Mouse (Mus musculus): ENCODE data around the gene Usp50.

Gene Usp50

GRCm38 (mm10) chr2:126783370-126783769 lies at the start of gene Usp50:
Gene Usp50, minus strand, starts transcription at chr2:126783470.
- DNase-seq = no peak

DNA sequence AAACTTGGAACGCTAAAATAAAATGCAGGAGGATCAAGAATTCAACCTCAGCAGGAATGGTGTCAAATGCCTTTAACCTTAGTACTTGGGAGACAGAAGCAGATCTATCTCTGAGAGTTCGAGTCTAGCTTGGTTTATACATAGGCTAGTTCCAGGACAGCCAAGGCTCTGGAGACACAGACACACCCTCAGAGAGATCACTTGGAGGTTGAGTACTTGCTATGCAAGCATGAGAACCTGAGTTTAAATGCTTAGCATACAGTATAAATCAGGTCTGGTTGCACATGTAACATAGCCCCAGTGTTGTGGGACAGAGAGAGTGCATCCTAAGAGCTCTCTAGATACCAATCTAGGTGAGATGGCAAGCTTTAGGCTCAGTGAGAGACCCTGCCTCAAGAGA lies 34.1 kb upstream of the Usp50 start:
- DNase-seq = peak; percentile 19

- DNase-seq = peak; percentile 30
These were observed 33.5 kb upstream of the Usp50 start for GRCm38 (mm10) chr2:126816644-126817347.

DNA sequence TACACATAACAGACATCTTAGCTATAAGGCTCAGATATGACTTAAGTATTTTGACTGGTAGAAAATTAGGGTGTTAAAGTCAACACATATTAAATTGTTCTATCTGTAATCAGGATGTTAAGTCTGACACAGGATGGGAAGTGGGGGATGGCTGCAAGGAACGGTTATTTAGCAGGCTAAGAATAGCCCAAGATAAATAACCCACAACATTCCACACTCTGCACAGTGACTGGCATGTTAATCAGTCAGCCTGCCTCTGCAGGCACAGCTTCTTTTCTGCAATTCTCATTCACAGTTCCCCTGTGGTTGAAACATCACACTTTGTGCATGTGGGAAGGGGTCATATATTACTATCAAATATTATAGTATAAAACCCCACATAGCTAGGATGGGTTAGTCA lies 32.6 kb upstream of the Usp50 start:
- peak; percentile 80 for DNase-seq

DNA sequence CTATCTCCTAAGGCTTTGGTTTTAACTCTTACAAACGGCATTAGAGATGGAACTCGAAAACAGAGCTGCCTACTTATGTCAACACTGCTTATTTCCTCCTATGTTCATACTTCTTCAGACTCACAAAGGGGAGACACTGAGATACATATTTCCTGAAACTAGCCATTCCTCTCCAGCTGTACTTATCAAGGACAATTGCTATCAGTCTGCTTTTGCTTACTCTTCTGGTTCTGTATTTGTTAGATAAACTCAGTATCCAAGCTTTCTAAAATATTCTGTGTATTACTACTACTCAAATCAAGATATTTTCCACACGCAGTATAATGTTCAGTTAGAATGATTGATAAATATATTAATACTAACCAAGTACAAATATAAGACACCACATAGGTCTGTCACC lies 18.7 kb upstream of the Usp50 start:
- no peak for DNase-seq

- DNase-seq = peak; percentile 56
These were observed 15.2 kb upstream of the Usp50 start for GRCm38 (mm10) chr2:126798455-126798854.

DNA sequence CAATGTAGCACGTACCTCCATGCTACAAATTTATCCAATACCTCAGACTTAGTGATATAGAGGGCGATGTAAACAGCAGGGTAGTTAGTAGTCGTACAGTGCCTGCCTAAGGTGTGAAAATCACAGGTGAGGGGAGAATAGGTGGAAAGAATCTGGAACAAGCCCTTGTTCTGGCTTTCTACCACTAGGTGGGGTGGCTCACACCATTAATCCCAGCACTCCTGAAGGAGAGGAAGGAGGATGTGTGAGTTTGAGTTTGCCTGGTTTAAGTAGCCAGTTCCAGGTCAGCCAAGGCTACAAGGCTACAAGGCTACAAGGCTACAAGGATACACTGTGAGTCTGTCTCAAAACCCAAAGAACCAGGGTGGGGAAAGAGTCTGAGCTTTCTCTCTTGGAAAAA lies 12.4 kb upstream of the Usp50 start:
- peak; percentile 78 for DNase-seq

DNA sequence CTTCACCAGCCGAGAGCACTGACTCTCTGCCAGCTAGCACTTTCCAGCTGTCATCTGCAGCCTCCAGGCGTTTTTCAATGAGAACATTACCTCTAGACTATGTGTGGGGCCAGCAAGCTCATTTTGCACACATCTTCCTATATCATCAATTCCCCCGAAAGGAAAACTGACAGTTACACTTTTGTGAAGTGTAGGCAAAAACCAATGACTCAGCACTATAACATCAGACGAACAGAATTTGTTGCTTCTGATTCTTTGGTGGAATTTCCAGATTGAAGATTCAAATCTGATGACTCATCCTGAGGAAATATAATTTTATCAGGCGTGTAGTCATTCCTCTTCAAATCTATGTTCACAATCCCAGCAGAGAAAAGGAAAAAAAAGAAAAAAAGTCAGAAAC lies 9.3 kb upstream of the Usp50 start:
- peak; percentile 54 for DNase-seq

DNA sequence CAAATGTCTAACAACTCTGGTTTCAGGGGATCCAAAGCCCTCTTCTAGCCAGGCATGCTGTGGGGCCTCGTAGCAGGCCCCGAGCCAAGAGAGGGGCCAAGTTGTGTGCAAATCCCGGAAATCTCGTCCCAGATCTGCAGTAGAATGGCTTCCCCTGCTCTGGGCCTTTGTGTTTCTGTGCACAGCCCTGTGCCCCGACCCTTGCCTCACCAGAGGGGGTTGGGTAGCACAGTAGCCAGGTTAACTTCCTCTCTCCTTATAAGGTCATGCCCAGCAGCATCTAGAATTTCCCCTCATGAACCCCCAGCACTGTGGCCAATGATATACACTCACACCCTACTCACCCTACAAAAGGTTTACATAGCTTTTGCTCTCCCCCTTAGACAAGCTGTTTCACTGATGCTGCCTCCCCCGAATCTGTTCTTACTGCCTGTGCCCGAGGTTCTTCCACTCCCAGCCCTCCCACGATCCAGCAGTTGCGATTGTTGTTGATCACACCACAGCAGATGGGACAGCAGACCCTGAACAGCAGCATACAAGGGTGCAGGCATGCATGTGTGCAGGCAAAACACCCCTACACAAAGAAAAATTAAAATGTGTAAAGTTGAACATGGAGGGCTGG lies 4.6 kb upstream of the Usp50 start:
- peak; percentile 66 for DNase-seq

GRCm38 (mm10) chr2:126782433-126782832 lies 837 bp downstream of the Usp50 start:
- DNase-seq = peak; percentile 92

DNA sequence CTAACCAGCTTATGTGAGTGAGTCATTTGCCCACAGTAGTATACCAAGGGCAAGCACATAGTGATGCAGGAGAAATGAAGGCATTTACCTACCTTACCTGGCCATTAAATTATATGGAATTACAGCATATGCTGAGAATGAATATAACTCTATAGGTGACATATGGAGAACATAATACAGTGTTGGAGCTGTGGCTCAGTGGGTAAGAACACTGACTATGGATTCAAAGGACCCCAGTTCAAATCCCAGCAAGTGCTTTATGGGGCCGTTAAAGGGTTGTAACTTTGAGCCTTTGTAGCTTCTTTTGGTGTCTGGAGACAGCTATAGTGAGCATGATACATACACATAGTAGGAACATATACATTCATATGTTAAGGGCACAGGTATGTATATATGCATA lies 1.8 kb downstream of the Usp50 start:
- DNase-seq = peak; percentile 14

DNA sequence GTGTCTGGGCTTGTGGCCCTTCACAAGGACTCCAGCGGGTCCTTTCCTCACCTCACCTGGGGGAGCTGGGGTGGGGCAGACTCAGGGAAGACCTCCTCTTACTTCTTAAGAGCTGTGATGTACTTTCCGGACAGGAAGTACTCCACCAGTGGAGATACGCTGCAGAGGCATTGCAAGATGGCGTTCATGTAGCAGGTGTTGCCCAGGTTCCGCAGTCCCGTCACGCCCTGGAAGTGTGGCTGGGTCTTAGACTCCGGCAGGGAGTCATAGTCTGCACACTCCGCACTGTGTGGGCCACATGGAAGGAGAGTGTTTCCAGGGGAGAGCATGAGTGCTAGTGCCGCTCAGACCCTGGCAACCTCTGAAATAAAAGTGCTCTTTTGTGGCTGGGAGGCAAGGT lies 3.0 kb downstream of the Usp50 start:
- DNase-seq = no peak

GRCm38 (mm10) chr2:126778806-126779205 lies 4.5 kb downstream of the Usp50 start:
- DNase-seq = no peak

DNA sequence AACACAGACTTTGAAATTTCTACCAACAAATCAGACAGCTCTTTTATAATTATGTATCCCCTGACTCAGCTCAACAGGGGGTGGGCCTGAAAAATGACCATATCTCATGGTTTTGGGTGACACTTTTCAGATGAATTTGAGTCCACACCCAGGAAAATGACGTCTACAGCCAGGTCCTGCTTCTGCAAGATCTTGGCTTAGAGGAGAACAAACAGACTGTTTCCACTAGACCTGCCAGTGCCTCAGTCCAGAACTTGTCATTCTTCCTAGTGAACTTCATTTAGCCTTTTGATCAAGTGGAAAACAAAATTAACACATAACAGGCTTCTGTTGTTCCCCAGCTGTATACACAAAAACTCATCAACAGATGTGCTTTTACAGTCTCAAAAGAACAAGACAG lies 6.9 kb downstream of the Usp50 start:
- DNase-seq = peak; percentile 86

- DNase-seq = no peak
These were observed 7.3 kb downstream of the Usp50 start for GRCm38 (mm10) chr2:126775951-126776350.

DNA sequence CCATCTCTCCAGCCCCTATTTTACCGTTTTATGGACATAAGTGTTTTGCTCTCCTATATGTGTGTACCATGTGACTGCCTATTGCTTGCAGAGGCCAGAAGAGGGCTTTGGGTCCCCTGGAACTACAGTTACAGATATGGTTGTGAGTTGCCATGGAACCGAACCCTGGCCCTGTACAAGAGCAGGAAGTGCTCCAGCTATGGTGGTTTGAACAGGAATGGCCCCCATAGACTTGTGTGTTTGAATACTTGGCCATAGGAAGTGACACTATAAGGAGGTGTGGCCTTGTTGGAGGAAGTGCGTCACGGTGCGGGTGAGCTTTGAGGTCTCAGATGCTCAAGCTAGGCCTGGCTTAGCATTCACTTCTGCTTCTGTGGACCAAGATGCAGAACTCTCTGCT lies 11.1 kb downstream of the Usp50 start:
- peak; percentile 68 for DNase-seq

GRCm38 (mm10) chr2:126769431-126770181 lies 13.7 kb downstream of the Usp50 start:
- peak; percentile 92 for DNase-seq

DNA sequence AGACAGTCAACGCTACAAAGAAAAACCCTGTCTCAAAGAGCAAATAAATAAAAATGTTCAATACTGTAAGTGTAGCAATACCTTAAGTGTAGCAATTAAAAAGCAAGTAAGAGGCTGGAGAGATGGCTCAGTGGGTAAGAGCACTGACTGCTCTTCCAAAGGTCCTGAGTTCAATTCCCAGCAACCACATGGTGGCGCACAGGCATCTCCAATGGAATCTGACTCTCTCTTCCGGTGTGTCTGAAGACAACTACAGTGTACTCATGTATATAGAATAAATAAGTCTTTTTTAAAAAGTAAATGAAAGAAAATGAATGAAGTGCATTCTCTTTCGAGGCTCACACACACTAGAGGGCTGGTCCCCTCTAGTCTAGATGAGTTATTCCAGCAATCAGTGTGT lies 15.1 kb downstream of the Usp50 start:
- DNase-seq = no peak

DNA sequence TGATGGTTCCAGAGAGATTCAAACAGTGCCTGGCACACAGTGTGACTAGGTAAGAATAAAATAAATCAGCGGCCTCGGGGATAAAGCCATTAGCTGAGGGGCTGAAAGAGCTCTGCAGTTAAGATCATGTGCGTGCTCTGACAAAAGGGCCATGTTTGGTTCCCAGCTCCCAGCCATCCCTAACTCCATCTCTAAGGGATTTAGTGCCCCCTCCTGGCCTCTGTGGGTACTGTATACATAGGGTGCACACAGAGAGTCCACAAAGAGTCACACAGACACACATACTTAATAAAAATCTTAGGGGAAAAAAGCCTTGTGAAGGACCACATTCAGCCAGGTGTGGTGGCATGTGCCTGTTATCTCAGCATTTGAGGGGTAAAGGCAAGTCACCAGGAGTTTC lies 15.7 kb downstream of the Usp50 start:
- DNase-seq = no peak

GRCm38 (mm10) chr2:126765867-126766582 lies 17.2 kb downstream of the Usp50 start:
- DNase-seq = no peak

DNA sequence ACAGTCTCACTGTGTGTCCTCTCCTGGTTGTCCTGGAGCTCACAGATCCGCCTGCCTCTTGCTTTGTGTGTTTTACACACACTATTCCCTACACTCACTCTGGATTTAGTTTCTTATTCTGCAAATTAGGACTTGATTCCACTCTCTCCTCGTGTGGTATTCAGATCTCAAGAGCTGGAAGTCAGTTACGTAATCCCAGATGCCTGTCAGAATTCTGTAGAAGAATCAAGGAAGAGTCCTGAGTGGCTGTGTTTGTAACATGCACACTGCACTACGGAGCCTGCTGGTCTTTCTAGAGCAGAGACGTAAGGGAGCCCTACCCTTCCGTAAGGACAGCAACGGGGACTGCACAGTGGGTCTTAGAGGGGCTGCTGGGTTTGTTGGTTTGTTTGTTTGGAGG lies 23.9 kb downstream of the Usp50 start:
- no peak for DNase-seq

DNA sequence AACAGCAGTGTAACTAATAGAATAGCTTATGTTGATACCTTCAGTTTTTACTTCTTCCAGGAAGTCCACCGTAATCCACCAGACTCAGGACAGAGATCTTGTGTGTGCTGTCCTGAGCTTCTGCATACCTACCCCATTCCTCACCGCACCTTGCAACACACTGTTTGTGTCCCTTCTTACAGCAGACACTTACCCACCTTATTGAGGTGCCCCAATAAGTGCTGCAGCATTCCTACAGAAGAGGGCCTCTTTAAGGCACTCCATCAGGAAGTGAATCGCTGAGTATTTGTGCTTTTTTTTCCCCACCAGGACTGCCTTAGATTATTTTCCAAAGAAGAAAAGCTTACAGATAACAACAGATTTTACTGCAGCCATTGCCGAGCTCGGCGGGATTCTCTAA lies 27.6 kb downstream of the Usp50 start:
- DNase-seq = no peak

- DNase-seq = peak; percentile 12
These were observed 39.9 kb downstream of the Usp50 start for GRCm38 (mm10) chr2:126743389-126743788.

All from heart, adult 11 months (tissue).